Mouse (Mus musculus): ENCODE measurements around the gene Traf7. TPM values are rescaled to one million over a fixed set of nuclear protein-coding genes. Genes with fewer than 3 reads are reported as not detected.

The Traf7 gene
- total RNA-seq, 2 experiments from 2014 or later = 80.8 to 86.3 TPM

DNA sequence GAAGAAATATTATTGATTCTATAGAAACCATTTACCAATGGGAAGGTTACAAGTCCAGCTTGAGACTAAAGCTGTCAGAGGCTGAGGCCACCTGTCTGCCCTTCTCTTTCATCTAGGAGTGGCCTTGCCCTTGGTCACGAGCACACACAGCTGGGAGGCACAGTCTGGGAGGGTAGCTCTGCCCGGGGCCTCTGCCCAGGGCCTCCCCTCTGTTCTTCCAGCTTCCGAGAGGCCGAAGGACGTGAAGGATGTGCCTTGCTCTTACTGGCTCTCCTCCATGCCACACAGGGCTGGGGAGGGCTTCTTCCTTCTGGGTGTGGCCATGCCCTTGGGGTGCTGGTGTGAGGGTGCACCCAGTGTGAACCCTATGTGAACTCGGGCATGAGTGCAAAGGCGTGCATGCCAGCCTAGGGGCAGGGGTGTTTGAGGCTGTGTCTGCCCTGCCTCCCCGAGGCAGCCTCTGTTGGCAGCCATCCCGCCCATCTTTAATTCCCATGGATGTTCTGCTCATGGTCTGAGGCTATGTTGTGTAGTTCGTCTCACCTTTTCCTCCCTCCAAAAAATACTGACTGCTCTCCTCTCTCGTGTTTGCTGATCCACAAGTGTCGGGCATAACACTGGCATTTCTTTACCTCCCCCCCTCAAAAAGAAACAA lies 19.8 kb downstream of the Traf7 start:
- DNase-seq (ENCODE audit: low spot score in 2 of 2) = no peak

DNA sequence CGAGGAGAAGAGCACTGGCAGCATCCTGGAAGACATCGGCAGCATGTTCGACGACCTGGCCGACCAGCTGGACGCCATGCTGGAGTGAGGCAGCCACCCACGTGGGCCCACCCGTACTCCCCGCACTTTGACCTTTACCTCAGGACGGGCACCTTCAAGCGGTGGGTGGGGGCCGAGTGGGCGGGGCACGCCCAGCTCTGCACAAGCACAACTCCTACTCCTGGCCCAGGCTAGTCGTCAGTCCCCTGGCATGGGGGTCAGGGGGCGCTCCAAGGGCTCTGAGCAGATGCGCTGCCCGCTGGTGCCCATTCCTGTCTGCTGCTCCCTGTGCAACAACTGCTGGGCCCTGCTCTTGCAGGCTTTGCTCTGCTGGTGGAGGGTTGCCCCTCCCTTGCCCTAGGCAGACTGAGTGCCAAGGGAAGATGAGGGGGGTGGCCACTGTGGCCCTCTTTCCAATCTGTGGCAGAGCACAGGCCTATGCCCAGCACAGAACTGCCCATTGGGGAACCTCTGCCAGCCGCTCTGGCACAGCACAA lies 20.5 kb downstream of the Traf7 start:
- no peak for DNase-seq (ENCODE audit: low spot score in 2 of 2)

DNA sequence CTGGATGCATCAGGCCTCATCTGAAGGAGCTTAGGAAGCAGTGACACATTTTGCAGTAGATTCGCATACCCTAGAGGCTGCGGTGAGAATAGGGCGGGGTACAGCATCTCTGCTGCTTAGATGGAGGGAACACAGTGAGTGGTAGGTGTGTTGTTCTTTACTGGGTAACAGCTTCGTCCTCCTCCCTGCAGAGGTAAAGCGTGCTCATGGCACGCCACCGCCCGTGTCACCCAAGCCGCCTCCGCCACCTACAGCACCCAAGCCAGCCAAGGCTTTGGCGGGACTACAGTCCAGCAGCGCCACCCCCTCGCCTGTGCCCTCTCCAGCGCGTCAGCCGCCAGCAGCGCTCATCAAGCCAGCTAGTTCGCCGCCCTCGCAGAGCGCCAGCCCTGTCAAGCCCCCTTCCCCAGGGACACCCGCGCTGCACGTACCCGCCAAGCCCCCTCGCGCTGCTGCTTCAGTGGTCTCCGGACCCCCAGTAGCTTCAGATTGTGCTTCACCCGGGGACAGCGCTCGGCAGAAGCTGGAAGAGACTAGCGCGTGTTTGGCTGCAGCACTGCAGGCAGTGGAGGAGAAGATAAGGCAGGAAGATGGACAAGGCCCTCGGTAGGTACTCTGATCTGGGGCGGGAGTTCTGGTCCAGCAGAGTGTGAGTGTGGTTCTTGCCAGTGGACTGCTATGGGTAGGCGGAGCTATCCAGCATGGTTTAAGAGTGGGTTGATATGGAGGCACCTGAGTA lies 21.2 kb downstream of the Traf7 start:
- DNase-seq (ENCODE audit: low spot score in 2 of 2) = no peak

DNA sequence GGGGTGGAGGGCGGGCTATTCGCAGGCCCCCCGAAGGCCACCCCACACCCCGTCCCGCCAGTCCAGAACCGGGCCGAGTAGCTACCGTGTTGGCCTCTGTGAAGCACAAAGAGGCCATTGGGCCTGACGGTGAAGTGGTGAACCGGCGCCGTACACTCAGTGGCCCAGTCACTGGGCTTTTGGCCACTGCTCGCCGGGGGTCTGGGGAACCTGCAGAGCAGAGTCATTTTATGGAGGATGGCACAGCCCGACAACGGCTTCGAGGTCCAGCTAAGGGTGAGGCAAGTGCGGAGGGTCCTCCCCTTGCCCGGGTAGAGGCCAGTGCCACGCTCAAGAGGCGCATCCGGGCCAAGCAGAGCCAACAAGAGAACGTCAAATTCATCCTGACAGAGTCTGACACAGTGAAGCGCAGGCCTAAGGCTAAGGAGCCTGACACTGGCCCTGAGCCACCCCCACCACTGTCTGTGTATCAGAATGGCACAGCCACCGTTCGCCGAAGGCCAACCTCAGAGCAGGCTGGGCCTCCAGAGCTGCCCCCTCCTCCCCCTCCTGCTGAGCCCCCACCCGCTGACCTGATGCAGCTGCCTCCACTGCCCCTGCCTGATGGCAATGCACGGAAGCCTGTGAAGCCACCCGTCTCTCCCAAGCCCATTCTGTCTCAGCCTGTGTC lies 22.3 kb downstream of the Traf7 start:
- DNase-seq (ENCODE audit: low spot score in 2 of 2) = no peak

DNA sequence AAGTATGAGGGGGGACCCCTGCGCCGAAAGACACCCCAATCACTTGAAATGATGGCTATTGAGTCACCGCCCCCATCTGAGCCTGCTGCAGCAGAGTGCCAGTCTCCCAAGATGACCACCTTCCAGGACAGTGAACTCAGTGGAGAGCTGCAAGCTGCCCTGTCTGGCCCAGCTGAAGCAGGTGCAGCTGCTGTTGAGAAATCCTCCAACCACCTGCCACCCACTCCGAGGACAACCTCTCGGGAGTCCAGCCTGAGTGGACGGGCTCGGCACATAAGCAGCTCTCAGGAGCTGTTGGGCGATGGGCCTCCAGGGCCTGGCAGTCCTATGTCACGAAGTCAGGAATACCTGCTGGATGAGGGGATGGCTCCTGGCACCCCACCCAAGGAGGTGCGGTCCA lies 23.7 kb downstream of the Traf7 start:
- DNase-seq (ENCODE audit: low spot score in 2 of 2) = no peak

DNA sequence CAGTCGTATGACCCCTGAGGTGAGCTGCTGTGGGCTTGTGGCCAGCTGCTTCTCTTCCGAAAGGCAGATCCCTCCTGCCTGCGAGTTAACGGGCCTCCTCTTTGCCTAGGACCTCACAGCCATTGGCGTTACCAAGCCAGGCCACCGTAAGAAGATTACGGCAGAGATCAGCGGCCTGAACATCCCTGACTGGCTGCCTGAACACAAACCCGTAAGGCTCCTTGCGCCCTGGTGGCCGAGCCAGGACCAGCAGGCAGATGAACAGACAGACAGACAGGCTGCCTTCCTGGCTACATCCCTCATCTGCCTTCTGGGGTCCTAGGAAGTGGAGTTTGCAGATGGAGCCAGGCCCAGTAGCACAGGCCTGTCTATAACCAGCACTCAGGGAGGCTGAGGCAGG lies 25.5 kb downstream of the Traf7 start:
- no peak for DNase-seq (ENCODE audit: low spot score in 2 of 2)

DNA sequence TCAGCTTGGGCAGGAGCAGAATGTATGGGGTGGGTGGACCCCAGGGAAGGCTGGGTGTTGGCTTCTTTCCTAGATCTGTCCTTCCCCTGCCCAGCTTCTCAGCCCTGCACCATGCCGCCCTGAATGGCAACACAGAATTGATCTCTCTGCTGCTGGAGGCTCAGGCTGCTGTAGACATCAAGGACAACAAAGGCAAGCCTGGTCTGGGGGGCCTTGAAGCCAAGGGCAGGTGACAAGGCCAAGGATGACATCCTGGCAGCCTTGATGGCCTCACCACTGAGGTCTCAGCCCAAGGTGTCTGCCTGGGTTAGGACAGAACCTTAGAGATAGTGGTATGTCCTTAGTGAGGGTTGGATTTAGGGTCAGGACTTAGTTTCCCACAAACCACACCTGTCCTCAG lies 31.7 kb downstream of the Traf7 start:
- no peak for DNase-seq (ENCODE audit: low spot score in 2 of 2)

DNA sequence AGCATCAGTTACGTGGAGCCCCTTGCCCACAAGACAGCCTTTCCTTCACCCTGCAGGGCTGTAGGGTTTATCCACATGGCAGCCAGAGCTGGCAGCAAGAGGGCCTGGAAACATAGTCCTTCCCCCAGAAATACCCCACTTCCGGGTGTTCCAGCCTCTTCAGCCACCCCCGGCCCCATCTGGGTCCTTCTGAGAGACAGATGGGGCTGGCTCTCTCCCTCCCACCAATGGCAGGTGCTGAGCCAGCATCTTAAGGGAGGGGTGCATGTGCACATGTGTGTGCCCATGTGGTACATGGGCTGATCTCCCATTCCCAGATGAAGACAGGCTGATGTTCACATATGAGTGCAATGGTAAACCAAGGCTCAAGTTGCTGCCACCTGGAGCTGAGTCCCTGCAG lies 32.3 kb downstream of the Traf7 start:
- DNase-seq (ENCODE audit: low spot score in 2 of 2) = no peak

DNA sequence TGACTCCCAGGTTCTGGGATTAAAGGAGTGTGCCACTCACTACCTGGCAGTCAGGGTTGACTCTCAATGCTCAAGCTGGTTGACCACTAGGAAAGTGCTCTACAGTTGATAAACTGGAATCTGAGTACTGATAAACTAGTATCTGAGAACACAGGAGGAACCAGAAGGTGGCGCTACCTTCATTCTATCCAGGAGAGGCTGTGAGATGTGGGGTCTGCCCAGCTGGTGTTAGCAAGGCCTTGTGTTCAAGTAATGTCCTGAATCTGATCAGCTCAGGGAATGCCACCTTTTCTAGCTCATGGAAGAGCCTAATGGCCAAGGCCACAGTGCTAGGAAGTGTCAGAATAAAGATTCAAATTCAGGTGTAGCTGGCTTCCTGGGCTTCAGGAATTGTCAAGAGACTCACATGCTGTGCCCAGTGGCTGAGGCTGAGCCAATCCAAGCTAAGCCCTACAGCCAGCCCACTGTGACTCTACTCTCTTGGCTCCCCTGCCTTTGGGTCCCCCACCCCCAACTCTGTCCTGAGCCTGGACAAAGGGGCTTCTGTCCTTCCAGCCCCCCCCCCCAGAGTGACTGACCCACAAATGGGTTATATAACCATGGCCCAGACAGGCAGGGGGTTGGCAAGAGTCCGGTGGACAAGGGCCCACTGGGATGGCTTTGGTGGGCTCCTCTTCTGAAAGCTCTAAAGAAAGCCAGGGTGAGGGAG lies 33.0 kb downstream of the Traf7 start:
- peak in 1 of 2 experiments; percentile 63 for DNase-seq (ENCODE audit: low spot score in 2 of 2)

DNA sequence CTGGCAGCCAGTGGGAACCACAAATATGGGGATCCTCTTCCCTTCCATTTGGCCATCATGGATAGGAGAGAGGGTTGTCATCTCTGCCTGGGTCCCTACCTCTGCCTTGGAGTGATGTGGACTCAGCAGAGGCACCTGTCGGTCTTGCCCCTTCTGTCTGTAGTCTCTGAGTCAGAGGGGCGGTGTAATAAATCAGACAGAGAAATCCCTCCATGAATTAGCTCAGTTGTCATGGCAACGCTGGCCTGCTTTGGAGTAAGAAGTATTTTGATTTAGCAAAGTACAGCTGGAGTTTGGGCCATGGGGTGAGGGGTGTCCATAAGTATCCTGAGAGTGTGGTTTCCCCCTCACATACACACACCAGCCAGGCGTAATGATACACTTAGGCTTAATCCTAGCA lies 37.3 kb downstream of the Traf7 start:
- DNase-seq (ENCODE audit: low spot score in 2 of 2) = no peak

DNA sequence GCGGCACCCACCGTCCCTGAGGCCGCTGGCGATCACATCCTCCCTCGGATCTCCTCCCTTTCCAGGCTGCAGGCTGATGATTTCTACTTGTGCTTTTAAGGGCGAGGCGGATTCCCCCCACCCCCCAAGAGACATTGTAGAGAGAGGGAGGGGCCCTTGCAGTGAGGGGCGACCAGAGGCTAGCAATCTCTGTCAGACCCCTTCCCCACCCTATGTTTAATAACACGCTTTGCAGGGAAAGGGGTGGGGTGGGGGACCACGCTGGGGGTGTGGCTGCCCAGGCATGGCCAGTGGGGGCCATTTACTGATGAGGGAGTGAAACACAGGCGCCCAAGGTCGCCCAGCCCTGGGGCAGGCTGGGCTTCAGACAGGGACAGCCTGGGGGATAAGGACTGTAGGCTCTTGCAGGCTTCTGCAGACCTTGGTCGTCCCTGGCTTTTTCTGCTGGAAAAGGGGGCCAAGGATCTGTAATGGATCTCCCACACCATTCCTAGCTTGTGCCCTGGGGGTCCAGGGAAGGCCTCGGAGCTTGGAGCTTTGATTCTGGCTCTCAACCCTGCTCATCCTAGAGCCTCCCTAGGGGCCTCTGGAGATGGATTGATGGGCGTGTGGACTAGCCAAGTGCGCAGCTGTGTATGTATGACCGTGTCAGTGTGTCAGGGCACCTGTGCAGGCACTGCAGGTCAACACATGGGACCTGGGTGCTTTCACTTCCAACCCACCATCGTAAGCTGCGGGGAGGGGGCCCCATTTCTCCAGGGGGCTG lies 38.3 kb downstream of the Traf7 start:
- DNase-seq (ENCODE audit: low spot score in 2 of 2) = no peak

DNA sequence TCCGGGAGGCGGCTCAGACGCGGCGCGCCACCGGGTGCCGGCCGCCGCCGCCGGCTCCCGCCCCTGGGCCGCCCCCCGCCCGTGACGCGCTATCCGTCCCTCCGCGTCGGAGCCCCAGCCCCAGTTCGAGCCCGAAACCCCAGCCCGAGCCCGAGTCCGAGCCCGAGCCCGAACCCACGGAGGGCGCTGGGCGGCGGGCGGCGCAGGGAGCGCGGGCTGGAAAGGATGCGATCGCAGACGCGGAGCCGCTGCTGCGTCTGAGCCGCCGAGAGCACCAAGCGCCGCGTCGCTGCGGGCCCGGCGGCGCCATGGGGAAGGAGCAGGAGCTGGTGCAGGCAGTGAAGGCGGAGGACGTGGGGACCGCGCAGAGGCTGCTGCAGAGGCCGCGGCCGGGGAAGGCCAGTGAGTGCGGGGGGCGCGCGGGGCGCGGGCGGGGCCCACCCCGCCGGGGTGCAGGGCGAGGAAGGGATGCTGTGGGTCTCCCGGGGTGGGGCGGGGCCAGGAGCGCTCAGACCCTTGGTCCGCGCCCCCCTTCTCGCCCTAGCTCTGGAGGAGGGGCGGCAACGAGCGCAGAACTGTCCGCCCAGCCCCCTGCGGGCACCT lies 39.0 kb downstream of the Traf7 start:
- DNase-seq (ENCODE audit: low spot score in 2 of 2) = peak in 1 of 2 experiments; percentile 40

DNA sequence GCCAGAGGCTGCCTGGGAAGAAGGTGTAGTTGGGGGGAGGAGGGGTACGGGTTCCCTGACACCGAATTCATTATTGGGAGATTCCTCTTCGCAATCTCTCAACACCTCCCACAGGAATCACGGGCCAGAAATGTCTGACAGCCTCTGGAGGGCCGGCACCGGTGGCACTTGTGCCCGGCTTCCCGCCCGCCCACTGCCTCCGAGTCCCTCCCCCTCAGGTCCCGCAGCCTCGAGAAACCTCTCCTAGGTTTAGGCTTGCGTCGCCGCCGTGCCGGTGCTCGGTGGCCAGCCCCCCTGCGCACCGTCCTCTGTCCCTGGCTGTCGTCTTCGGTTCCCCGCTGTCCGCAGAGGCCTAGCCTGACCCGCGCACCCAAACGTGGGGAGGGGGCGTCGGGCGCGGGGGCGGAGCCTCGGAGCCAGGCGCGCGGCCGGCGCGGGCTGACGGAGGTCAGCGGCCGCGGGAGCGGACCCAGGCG lies 39.5 kb downstream of the Traf7 start, which contains the start of gene Caskin1:
TSS of gene Caskin1 (plus strand) at position 416 of the 476 bp plus-strand sequence.
- no peak for DNase-seq (ENCODE audit: low spot score in 2 of 2)

DNA sequence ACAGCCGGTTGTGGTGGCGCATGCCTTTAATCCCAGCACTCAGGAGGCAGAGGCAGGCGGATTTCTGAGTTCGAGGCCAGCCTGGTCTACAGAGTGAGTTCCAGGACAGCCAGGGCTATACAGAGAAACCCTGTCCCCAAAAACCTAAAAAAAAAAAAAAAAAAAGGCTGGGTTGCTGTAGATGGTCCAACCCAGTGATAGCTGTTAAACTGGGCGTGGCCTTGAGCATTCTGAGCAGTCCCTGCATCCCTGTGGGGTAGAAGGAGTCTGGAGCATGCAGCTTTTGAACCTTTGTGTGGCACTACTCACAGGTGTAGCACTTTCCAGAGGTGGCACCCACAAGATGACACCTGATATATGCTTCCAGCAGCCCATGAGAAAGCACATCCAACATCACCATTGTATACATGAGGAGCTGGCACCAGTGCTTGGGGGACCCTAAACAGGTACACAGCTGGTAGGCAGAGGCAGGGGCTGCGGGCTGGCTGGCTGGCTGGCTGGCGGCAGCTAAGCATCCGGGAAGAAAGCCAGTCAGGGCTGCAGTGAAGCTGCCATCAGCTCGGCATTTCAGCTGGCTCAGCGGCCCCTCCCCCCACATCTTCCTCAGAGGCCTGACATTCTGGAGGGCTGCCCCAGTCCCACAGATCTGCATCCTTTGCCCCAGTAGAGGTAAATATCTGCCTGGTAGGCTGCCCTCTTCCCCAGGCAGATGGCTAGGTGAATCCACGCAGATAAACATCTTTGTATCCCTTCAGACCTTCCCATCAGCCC lies 42.5 kb downstream of the Traf7 start:
- DNase-seq (ENCODE audit: low spot score in 2 of 2) = peak in 1 of 2 experiments; percentile 37

DNA sequence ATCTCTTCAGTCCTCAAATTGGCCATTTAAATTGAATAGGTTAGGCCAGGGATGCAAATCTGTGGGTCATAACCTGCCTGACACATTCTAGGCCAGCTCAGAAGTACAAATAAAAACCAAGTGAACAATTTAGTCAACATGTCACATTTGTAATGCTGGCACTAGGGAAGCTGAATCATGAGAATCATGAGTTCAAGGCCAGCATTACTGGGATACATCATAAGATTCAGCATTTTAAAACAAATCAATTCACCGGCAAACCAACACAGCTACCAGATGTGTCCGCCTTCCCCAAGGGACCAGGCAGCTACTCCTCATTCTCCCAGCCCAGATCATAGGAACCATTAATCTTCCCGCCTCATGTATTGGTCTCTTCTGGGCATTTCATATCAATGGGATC lies 44.2 kb downstream of the Traf7 start:
- DNase-seq (ENCODE audit: low spot score in 2 of 2) = no peak

DNA sequence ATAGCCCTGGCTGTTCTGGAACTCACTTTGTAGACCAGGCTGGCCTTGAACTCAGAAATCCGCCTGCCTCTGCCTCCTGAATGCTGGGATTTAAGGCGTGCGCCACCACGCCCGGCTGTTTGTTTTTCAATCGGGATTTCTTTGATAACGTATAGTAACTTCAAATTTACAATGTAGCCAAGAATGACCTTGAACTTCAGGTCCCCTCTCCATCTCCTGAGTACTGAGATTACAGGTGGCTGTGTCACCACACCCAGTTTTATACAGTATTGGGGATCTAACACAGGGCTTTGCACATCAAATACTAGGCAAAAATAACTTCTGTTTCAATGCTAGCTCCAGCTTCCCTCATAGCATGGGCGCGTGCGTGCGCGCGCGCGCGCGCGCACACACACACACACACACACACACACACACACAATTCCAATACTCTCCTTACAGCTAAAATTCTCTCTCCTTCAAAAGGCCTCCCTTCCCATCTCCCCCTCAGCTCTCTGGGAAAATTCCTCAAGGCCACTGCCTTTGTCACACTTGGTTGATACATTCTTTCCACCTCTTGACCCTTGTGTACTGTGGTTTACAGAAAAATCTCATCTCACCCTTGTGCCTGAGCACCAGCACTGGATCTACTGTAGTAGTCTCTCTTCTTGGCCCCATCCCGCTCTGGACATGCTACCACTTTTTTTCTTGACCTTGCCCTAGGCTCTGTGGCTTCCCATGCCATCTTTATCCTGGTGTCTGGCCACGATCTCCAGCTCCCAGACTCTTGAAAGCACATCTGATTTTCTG lies 46.5 kb downstream of the Traf7 start:
- DNase-seq (ENCODE audit: low spot score in 2 of 2) = no peak

DNA sequence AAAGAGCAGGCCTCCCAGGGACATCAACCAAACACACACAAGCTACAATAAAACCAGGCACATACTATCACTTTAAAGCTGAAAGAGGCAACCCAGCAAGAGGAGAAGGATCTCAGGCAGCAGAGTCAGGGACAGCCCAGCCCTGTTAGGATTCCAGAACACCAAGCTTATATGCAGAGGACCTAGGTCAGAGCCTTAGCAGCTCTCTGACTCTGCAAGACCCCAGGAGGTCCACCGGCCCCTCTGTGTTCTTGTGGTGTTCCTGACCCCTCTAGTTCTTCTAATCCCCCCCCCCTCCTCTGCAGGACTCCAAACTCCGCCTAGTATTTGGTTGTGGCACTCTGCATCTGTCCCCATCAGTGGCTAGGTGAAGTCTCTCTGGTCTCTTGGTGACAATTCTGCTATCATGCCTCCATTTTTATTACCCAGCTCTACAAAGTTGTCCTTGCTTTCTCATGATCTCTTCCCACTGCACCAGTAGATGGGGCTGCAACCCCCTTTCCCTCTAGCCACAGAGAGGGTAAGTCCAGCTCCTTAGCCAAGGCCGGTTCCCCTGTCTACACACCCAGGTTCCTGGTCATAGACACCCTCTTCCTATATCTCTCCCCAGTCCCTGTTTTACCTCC lies 47.4 kb downstream of the Traf7 start:
- DNase-seq (ENCODE audit: low spot score in 2 of 2) = no peak

DNA sequence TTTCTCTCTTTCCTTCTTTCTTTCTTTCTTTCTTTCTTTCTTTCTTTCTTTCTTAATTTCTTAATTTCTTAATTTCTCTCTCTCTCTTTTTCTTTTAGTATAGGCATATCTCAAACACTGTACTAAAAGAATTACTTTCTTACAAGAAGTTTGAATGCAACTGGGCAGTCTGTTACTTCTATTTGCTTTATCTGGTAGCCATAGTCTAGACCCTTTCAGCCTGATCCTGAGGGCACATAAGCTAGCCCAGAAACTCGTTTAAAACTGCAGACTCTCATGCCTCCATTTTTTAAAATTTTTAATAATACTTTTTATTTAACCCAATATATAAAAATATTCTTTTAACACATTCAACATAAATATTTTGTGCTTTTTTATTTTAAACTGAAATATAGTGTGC lies 48.3 kb downstream of the Traf7 start:
- DNase-seq (ENCODE audit: low spot score in 2 of 2) = no peak

Measured in gastrocnemius, postnatal 4 days (tissue).